Mouse (Mus musculus) forebrain, postnatal 0 days (tissue): ENCODE results near the gene Tarsl2. TPM values are rescaled to one million over a fixed set of nuclear protein-coding genes. Genes with fewer than 3 reads are reported as not detected.

Source experiments
- ATAC-seq: fragments of 200-750 bp; cut with Nextera tagmentation; 2 replicates; pipeline ENCODE4 v1.8.0; 2017; ENCODE audit warnings: mild to moderate bottlenecking, moderate library complexity
- DNase-seq: peaks from one replicate; pipeline ENCODE4 v3.0.0-alpha.2; 2015
- H3K27ac ChIP-seq: fragments of 300-500 bp; sonication (generic); 2 replicates; pipeline ENCODE4 v1.5.1; 2014; ENCODE audit warnings: low read depth, mild to moderate bottlenecking, antibody characterized with exemption, low read length, moderate library complexity, mixed read lengths
- H3K27me3 ChIP-seq: fragments of 300-500 bp; sonication (generic); 2 replicates; pipeline ENCODE4 v1.6.1; 2014; ENCODE audit warnings: mild to moderate bottlenecking, low read length, mixed read lengths; ENCODE audit not compliant: insufficient read depth
- H3K36me3 ChIP-seq: fragments of 300-500 bp; sonication (generic); 2 replicates; pipeline ENCODE4 v1.6.1; 2014; ENCODE audit warnings: mild to moderate bottlenecking, moderate library complexity; ENCODE audit not compliant: insufficient read depth
- H3K4me1 ChIP-seq: fragments of 300-500 bp; sonication (generic); 2 replicates; pipeline ENCODE4 v1.6.1; 2014; ENCODE audit warnings: antibody characterized with exemption; ENCODE audit not compliant: insufficient read depth
- H3K4me2 ChIP-seq: fragments of 300-500 bp; sonication (generic); 2 replicates; pipeline ENCODE4 v1.6.1; 2014; ENCODE audit warnings: low read depth, mild to moderate bottlenecking, moderate library complexity
- H3K4me3 ChIP-seq: fragments of 300-500 bp; sonication (generic); 2 replicates; pipeline ENCODE4 v1.5.1; 2014; ENCODE audit warnings: low read depth, low read length, mixed read lengths
- H3K9ac ChIP-seq: fragments of 300-500 bp; sonication (generic); 2 replicates; pipeline ENCODE4 v1.6.1; 2014; ENCODE audit warnings: mild to moderate bottlenecking
- H3K9me3 ChIP-seq: fragments of 300-500 bp; sonication (generic); 2 replicates; pipeline ENCODE4 v1.6.1; 2016; ENCODE audit warnings: low read length
- CTCF ChIP-seq: sonication (generic); IDR thresholded peaks from 2 replicates; pipeline ENCODE4 v1.5.1; 2016; ENCODE audit warnings: antibody characterized with exemption, control low read depth, low read depth
- WGBS: fragments of 180-500 bp; shearing (Covaris S2); extraction: QIAGEN DNeasy Blood & Tissue Kit; methylation state at CpG from one replicate; pipeline ENCODE4 v1.1.7; 2014; 5-methylcytosine and 5-hydroxymethylcytosine counted together
- polyA plus RNA-seq: library from polyadenylated mRNA; unstranded; fragments of >200 nt; fragmentation: Nextera tagmentation; extraction: Ambion mirVana; gene quantifications from 2 replicates; pipeline ENCODE4 v1.2.1, GENCODE M21; 2015
- total RNA-seq: library from RNA; depleted of rRNA; stranded (reverse); fragments of >200 nt; gene quantifications from 2 replicates; pipeline ENCODE4 v1.2.3, GENCODE M21; 2014; rRNA removed

Tarsl2 gene
- total and polyA plus RNA-seq, 2 experiments from 2014 or later: 19.5 to 30.8 TPM

- no peaks in the 10 kb centered on the region for H3K4me1 ChIP-seq
- no peak overlapping the region for H3K9ac ChIP-seq
- ATAC-seq (no peak), DNase-seq (no peak)
- WGBS: 96% methylated on average over 3 of the region's 3 CpGs
- H3K9me3 ChIP-seq: no peaks in the 10 kb centered on the region
- no peak overlapping the region for H3K4me2 ChIP-seq
- H3K4me3 ChIP-seq: no peak overlapping the region
- no peaks in the 10 kb centered on the region for H3K27me3 ChIP-seq
- TF ChIP-seq CTCF: no peak
- no peak overlapping the region for H3K27ac ChIP-seq
- H3K36me3 ChIP-seq: no peaks in the 10 kb centered on the region
Measured at GRCm38 (mm10) chr7:65735261-65735660, 90.6 kb downstream of the Tarsl2 start.

- ATAC-seq (no peak), DNase-seq (no peak)
- WGBS: 88% methylated on average over 12 of the region's 12 CpGs
- TF ChIP-seq CTCF: no peak
- Histone ChIP-seq H3K9me3 (no peaks in the 10 kb centered on the region), H3K36me3 (no peaks in the 10 kb centered on the region), H3K4me2 (no peak overlapping the region), H3K9ac (no peak overlapping the region), H3K27ac (no peak overlapping the region), H3K27me3 (no peaks in the 10 kb centered on the region), H3K4me1 (no peaks in the 10 kb centered on the region), H3K4me3 (no peak overlapping the region)
Measured at GRCm38 (mm10) chr7:65737286-65738040, 92.8 kb downstream of the Tarsl2 start.

Other genes starting within 250 kb of the Tarsl2 start
- 41.2 and 64.4 TPM in 2 replicates for gene Tjp1, start 117.1 kb upstream of the Tarsl2 start, total RNA-seq
- gene Tjp1, start 117.1 kb upstream of the Tarsl2 start, polyA plus RNA-seq: 11.6 and 15.8 TPM in 2 replicates
- gene Tm2d3, start 46.3 kb downstream of the Tarsl2 start, total RNA-seq: 68.9 and 94.6 TPM in 2 replicates
- 105 and 118 TPM in 2 replicates for gene Tm2d3, start 46.3 kb downstream of the Tarsl2 start, polyA plus RNA-seq
- 8.2 and 10.2 TPM in 2 replicates for gene Pcsk6, start 216.8 kb downstream of the Tarsl2 start, total RNA-seq
- gene Pcsk6, start 216.8 kb downstream of the Tarsl2 start, polyA plus RNA-seq: 1.6 and 2.4 TPM in 2 replicates